Mouse (Mus musculus) mouse trophoblast stem cell (cell line): ENCODE measurements around the gene Ildr1.

Experiments used
- in situ Hi-C, 2 experiments: fragments of 300-500 bp; cut with MseI, MboI; formaldehyde crosslinking; loops; 2 replicates in 1 of 2; 3 replicates in 1 of 2; pipeline ENCODE4 v1.15.1; 2025

Gene Ildr1

DNA sequence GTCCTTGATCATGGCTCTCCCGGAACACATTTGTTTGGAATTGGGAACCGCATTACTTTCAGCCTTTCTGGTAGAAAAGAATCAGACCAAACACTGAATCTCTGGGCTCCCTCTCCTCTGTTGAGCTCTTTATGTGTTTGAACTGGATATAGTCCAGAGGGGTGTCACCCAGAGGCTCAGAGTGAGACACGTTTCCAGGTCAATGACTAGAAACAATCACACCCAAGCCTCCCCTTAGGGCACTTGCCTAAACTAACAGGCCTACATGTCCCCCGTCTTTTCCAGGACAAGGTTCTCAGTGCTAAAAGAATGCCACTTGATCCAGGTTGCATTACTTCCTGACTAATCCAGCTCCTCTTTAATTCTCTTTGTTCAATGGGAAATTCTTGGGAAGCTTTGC, 77.1 kb downstream of the Ildr1 start:
- in situ Hi-C loops = no loop called here

DNA sequence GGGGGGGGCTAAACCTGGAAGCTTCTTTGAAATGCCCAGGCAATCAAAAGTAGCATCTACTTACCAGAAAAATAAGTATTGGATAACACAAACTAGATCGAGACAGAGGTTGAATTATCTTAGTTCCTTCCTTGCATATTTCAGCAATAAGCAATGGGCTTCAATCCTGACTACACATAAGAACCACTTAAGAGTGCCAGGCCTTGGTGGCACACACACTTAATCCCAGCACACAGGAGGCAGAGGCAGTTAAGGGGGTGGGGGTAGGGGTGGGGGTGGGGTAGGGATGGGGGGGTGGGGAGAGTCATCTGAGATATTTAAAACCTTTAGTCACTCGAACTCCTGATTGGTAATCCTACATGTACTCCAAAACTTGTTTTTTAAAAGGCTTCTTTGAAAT, 77.5 kb downstream of the Ildr1 start:
- in situ Hi-C loops = no loop called here

DNA sequence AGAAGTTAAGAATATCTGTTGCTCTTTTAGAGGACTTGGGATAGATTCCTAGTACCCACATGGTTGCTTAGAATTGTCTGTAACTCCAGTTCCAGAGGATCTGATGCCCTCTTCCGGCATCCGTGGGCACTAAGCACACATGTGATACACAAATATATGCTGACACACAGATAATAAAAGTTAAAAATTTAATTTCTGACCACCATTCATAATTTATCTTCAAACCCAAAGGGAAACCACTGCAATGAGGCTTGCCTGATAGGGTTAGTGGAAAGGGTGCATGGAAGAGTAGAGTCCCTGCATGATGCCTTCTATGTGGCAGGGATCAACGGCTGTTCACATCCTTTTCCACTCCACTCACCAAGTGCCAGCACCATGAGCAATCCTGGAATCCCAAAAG, 77.9 kb downstream of the Ildr1 start:
- in situ Hi-C loops = no loop called here

DNA sequence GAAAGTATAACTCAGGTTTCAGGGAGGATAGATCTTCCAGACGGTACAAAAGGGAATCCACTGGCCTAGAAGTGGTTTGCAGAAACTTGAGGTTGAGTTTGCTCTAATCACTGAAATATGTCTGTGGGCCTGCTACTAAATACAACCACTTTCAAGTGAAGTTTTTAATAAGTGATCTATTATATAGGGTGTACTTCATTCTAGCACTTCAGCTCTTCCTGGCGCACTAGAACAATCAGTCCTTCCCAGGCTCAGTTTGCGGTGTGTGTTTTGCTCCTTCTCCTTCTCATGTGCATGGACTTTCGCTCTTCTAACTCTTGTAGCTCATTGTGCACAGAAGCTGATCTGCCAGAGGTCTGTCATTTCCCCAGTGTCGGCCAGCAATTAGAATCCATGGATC, 79.2 kb downstream of the Ildr1 start:
- in situ Hi-C loops = no loop called here

DNA sequence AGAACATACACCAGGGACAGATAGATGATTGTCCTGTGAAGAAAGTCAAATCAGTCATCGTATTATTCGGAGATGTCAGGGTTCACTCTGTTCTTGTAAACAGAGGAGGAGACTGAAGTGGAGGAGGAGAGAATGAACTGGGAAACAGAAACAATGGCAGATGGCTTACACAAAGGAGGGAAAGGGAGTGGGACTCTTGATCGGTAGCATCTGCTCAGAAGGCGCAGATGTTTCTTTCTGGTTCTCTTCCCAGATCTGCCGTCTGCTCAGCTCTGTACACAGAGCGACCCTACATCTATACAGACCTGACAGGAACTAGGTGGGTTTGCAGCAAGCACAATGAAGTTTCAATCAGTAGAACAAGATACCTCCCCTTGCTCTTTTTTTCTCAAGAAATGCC, 81.9 kb downstream of the Ildr1 start:
- in situ Hi-C loops = no loop called here
